Mouse (Mus musculus) kidney, embryonic 16.5 days (tissue): ENCODE results near the gene Syce1l. TPM values are rescaled to one million over a fixed set of nuclear protein-coding genes. Genes with fewer than 3 reads are reported as not detected.

Experiments
- ATAC-seq: fragments of 200-750 bp; cut with Nextera tagmentation; 2 replicates; pipeline ENCODE4 v1.8.0; 2017; ENCODE audit warnings: moderate TSS enrichment; ENCODE audit not compliant: low FRiP score, low TSS enrichment
- H3K27ac ChIP-seq: fragments of 300-500 bp; sonication (generic); 2 replicates; pipeline ENCODE4 v1.5.1; 2014; ENCODE audit warnings: low read length
- H3K27me3 ChIP-seq: fragments of 300-500 bp; sonication (generic); 2 replicates; pipeline ENCODE4 v1.6.1; 2014; ENCODE audit warnings: low read length, control low read depth, mixed read lengths; ENCODE audit not compliant: insufficient read depth
- H3K36me3 ChIP-seq: fragments of 300-500 bp; sonication (generic); 2 replicates; pipeline ENCODE4 v1.6.1; 2014; ENCODE audit warnings: low read length, control low read depth, mixed read lengths; ENCODE audit not compliant: insufficient read depth
- H3K4me1 ChIP-seq: fragments of 300-500 bp; sonication (generic); 2 replicates; pipeline ENCODE4 v1.6.1; 2014; ENCODE audit warnings: low read length, control low read depth, mixed read lengths; ENCODE audit not compliant: insufficient read depth
- H3K4me2 ChIP-seq: fragments of 300-500 bp; sonication (generic); replicated peaks from 2 replicates; pipeline ENCODE4 v1.6.1; 2014; ENCODE audit warnings: low read depth, low read length
- H3K4me3 ChIP-seq: fragments of 300-500 bp; sonication (generic); 2 replicates; pipeline ENCODE4 v1.5.1; 2014; ENCODE audit warnings: mild to moderate bottlenecking, low read length
- H3K9ac ChIP-seq: fragments of 300-500 bp; sonication (generic); replicated peaks from 2 replicates; pipeline ENCODE4 v1.6.1; 2014; ENCODE audit warnings: low read length
- H3K9me3 ChIP-seq: fragments of 300-500 bp; sonication (generic); 2 replicates; pipeline ENCODE4 v1.6.1; 2016; ENCODE audit warnings: low read length, control low read depth
- WGBS: fragments of 180-500 bp; shearing (Covaris S2); extraction: QIAGEN DNeasy Blood & Tissue Kit; methylation state at CpG from one replicate; pipeline ENCODE4 v1.1.7; 2014; 5-methylcytosine and 5-hydroxymethylcytosine counted together
- polyA plus RNA-seq: library from polyadenylated mRNA; unstranded; fragments of >200 nt; fragmentation: Nextera tagmentation; extraction: Ambion mirVana; gene quantifications from 2 replicates; pipeline ENCODE4 v1.2.1, GENCODE M21; 2015

The Syce1l gene
- polyA plus RNA-seq, 1 experiment from 2014 or later = not detected

DNA sequence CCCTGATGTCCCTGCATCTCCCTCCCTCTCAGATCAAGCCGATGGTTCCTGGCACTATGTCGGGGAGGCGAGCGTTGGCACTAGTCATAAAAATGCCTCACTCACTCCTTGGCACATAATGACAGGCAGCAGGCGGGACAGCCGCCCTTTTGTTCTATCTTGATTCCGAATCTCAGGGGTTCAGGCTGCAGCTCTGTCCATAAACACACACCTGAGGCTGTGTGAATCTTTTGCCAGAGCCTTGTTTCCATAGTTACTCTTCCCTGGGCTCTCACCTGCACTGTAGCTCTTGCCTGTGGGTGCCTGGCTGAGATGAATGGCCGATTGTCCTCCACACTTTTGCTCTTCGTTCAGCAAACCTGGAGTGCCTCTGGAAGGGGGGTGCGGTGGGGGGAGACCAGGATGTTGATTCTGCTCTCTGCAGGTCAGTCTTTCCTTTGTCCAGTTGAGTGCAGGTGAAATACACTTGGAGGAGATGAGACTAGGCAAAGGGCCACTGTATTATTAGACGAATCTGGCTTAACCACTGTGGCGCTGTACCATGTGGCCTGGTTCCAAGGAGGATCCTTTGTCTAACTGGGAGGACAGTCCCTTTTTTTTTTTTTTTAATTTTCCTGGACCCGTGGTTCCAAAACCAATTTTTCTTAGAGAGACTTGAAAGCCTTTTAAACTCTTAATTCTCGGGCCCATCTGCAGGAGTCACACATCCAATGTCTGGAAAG, 48.8 kb downstream of the Syce1l start:
- no peak overlapping the region for H3K4me3 ChIP-seq
- H3K4me2 ChIP-seq = no peak overlapping the region
- H3K4me1 ChIP-seq = peaks cover 10% of the 10 kb centered on the region; the same call in 1 of the 2 replicates
- no peaks in the 10 kb centered on the region for H3K36me3 ChIP-seq
- no peaks in the 10 kb centered on the region for H3K9me3 ChIP-seq
- 52% methylated on average over 14 of the region's 14 CpGs for WGBS
- ATAC-seq = 0 out of 2 replicates have a peak, but pooled peaks have one; percentile 35
- no peak overlapping the region for H3K27ac ChIP-seq
- no peaks in the 10 kb centered on the region for H3K27me3 ChIP-seq
- no peak overlapping the region for H3K9ac ChIP-seq

- no peak overlapping the region for H3K4me2 ChIP-seq
- 72% methylated on average over 7 of the region's 7 CpGs for WGBS
- no peaks in the 10 kb centered on the region for H3K4me1 ChIP-seq
- H3K4me3 ChIP-seq = no peak overlapping the region
- no peaks in the 10 kb centered on the region for H3K9me3 ChIP-seq
- no peaks in the 10 kb centered on the region for H3K27me3 ChIP-seq
- ATAC-seq = no peak
- no peak overlapping the region for H3K27ac ChIP-seq
- H3K36me3 ChIP-seq = no peaks in the 10 kb centered on the region
- no peak overlapping the region for H3K9ac ChIP-seq
Measured at GRCm38 (mm10) chr8:113704968-113705367, 62.0 kb downstream of the Syce1l start.

Other genes starting within 250 kb of the Syce1l start
- gene Mon1b, start 7.6 kb upstream of the Syce1l start, polyA plus RNA-seq = 8.2 and 10.3 TPM in 2 replicates
- 2.4 and 2.5 TPM in 2 replicates for gene Adamts18, start 205.5 kb downstream of the Syce1l start, polyA plus RNA-seq